Mouse (Mus musculus) stomach, postnatal 0 days (tissue): Measurements from ENCODE around the gene Rgs9bp.

ENCODE experiments used
- CTCF ChIP-seq: IDR thresholded peaks from 2 replicates; pipeline ENCODE4 v1.5.1; 2016; ENCODE audit warnings: antibody characterized with exemption, low read depth, mild to moderate bottlenecking, moderate library complexity
- EP300 ChIP-seq: optimal IDR thresholded peaks from 2 replicates; pipeline ENCODE3; 2016; ENCODE audit warnings: antibody characterized with exemption

- TF ChIP-seq CTCF (no peak), EP300 (no peak)
These were observed 4.1 kb upstream of the Rgs9bp start for GRCm38 (mm10) chr7:35589485-35589884.
